Mouse (Mus musculus) brain, adult 2 months (tissue): ENCODE data around the gene App.

Experiments
- DNase-seq: peaks from one replicate; pipeline ENCODE4 v3.0.0; 2011; ENCODE audit warnings: low read depth, low spot score

The App gene

GRCm38 (mm10) chr16:84982589-84982988 is 191.0 kb downstream of the App start:
- no peak for DNase-seq

GRCm38 (mm10) chr16:84978589-84978988 is 195.0 kb downstream of the App start:
- DNase-seq: no peak

GRCm38 (mm10) chr16:84974176-84974518 is 199.4 kb downstream of the App start:
- no peak for DNase-seq

GRCm38 (mm10) chr16:84973446-84974175 is 200.0 kb downstream of the App start:
- DNase-seq: no peak

GRCm38 (mm10) chr16:84971535-84972330 is 201.8 kb downstream of the App start:
- peak; percentile 85 for DNase-seq

- DNase-seq: peak; percentile 73
These were observed 204.5 kb downstream of the App start for GRCm38 (mm10) chr16:84969026-84969425.

- peak; percentile 75 for DNase-seq
These were observed 206.6 kb downstream of the App start for GRCm38 (mm10) chr16:84966983-84967382.

GRCm38 (mm10) chr16:84966096-84966495 is 207.5 kb downstream of the App start:
- DNase-seq: peak; percentile 45

GRCm38 (mm10) chr16:84963960-84964359 is 209.6 kb downstream of the App start:
- no peak for DNase-seq

- DNase-seq: peak; percentile 68
These were observed 210.0 kb downstream of the App start for GRCm38 (mm10) chr16:84963527-84963926.

- peak; percentile 54 for DNase-seq
These were observed 216.3 kb downstream of the App start for GRCm38 (mm10) chr16:84957253-84957652.

GRCm38 (mm10) chr16:84956690-84957089 is 216.9 kb downstream of the App start:
- DNase-seq: peak; percentile 61

GRCm38 (mm10) chr16:84955840-84956239 is 217.7 kb downstream of the App start:
- no peak for DNase-seq

GRCm38 (mm10) chr16:84955204-84955839 is 218.2 kb downstream of the App start:
- peak; percentile 96 for DNase-seq

- no peak for DNase-seq
These were observed 242.5 kb downstream of the App start for GRCm38 (mm10) chr16:84931024-84931423.

GRCm38 (mm10) chr16:84927827-84928226 is 245.7 kb downstream of the App start:
- no peak for DNase-seq

GRCm38 (mm10) chr16:84919649-84920308 is 253.8 kb downstream of the App start:
- DNase-seq: peak; percentile 50

- DNase-seq: no peak
These were observed 254.5 kb downstream of the App start for GRCm38 (mm10) chr16:84919087-84919486.

- DNase-seq: peak; percentile 82
These were observed 256.8 kb downstream of the App start for GRCm38 (mm10) chr16:84916772-84917171.

- DNase-seq: no peak
These were observed 261.9 kb downstream of the App start for GRCm38 (mm10) chr16:84911477-84912165.

- no peak for DNase-seq
These were observed 270.6 kb downstream of the App start for GRCm38 (mm10) chr16:84902995-84903394.
